Mouse (Mus musculus): Measurements from ENCODE around the gene Rab22a. TPM values are rescaled to one million over a fixed set of nuclear protein-coding genes. Genes with fewer than 3 reads are reported as not detected.

The Rab22a gene
- polyA plus RNA-seq, 1 experiment from 2014 or later, result 42.5 TPM

DNA sequence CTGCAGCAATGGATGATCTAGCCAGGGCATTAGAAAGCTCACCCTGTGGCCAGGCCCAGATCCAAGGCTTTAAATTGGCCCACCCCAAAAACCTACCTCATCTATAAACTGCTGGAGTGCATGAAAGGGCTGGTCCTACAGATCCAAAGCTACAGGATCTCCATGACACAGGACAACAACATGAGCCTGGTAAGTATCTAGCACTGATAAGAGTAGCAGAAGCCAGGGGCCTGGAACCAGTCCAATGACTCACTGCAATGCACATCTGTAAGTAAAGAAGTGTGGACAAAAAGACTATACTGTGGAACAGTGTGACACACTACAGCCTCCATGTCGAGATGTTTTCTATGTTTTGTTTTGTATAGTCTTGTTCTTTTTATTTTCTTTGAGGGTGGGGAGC, 13.9 kb downstream of the Rab22a start:
- 0 out of 2 replicates have a peak, but pooled peaks cover 16% of the 10 kb centered on the region for H3K36me3 ChIP-seq
- no peak overlapping the region for H3K4me3 ChIP-seq
- no peak overlapping the region for H3K4me2 ChIP-seq (replicated peaks)
- no peaks in the 10 kb centered on the region for H3K9me3 ChIP-seq
- no peaks in the 10 kb centered on the region for H3K27me3 ChIP-seq
- 0 out of 2 replicates have a peak, but pooled peaks cover 3% of the 10 kb centered on the region for H3K4me1 ChIP-seq
- 94% methylated on average over 1 of the region's 1 CpGs for WGBS
- H3K27ac ChIP-seq (replicated peaks), result no peak overlapping the region
- H3K9ac ChIP-seq (replicated peaks), result no peak overlapping the region
- no peak for ATAC-seq (ENCODE audit: low FRiP score, low read depth)

DNA sequence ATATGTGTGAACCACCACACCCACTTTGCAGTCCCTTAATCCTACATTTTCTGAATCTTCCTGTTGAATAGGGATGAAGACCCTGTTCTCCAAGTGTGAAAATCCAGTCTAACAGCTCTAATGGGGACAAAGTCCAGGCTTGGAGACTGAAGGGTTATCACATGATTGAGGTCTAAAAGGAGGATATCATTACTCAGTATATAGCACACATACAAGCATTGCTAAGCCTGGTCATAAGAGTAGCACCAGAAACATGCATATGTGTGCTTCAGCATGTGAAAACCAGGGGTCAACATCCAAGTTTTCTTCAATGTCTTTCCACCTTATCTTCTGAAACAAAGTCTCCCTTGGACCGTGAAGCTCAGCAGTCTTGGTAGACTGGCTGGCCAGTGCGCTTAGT, 19.0 kb downstream of the Rab22a start:
- no peak overlapping the region for H3K4me3 ChIP-seq
- peaks cover 7% of the 10 kb centered on the region; the same call in 1 of the 2 replicates for H3K4me1 ChIP-seq
- WGBS, result 91% methylated on average over 2 of the region's 2 CpGs
- ATAC-seq (ENCODE audit: low FRiP score, low read depth), result no peak
- no peak overlapping the region for H3K4me2 ChIP-seq (replicated peaks)
- no peak overlapping the region for H3K27ac ChIP-seq (replicated peaks)
- H3K9ac ChIP-seq (replicated peaks), result no peak overlapping the region
- peaks cover 13% of the 10 kb centered on the region; the same call in 1 of the 2 replicates for H3K36me3 ChIP-seq
- H3K27me3 ChIP-seq, result no peaks in the 10 kb centered on the region
- H3K9me3 ChIP-seq, result no peaks in the 10 kb centered on the region

DNA sequence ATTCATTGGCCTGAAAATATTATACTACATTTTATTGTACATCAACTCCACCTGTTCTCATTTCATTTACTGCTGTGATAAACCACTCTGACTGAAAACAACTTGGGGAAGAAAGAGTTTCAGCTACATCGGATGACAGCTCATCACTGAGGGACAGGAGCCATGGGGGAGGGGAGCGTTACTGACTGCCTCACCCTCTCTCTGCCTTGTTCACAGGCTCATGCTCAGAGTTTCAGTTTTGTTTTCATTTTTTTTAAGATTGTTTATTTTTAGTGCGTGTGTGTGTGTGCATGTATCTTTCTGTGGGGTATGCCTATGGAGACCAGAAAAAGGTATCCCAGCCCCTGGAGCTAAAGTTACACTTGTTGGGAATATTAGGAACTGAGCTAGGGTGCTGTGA, 19.7 kb downstream of the Rab22a start:
- H3K9me3 ChIP-seq, result no peaks in the 10 kb centered on the region
- H3K9ac ChIP-seq (replicated peaks), result no peak overlapping the region
- no peaks in the 10 kb centered on the region for H3K27me3 ChIP-seq
- H3K27ac ChIP-seq (replicated peaks), result no peak overlapping the region
- WGBS, result 79% methylated on average over 3 of the region's 3 CpGs
- no peak overlapping the region for H3K4me3 ChIP-seq
- H3K4me2 ChIP-seq (replicated peaks), result no peak overlapping the region
- no peak for ATAC-seq (ENCODE audit: low FRiP score, low read depth)
- peaks cover 7% of the 10 kb centered on the region; the same call in 1 of the 2 replicates for H3K4me1 ChIP-seq
- peaks cover 11% of the 10 kb centered on the region; the same call in 1 of the 2 replicates for H3K36me3 ChIP-seq

DNA sequence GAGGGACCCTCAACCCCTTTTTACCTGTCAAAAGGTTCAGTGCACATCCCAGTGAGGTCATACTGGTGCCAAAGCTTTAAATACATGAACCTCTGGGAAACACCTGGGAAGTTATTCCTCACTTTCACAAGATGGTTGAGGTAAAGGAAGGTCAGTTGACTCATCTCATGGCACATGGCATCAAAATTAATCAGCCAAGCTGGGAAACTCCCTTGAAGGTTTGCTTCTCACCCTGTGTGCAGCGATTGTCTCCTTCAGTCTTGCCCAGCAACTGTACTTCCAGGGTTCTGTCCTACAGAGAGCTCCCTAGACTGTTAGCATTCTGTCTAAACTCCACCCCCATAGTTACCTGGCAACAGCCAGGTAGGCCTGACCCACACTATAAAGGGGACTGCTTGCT, 20.6 kb downstream of the Rab22a start:
- Histone ChIP-seq H3K9ac (replicated peaks) (no peak overlapping the region), H3K36me3 (peaks cover 8% of the 10 kb centered on the region; the same call in 1 of the 2 replicates), H3K4me3 (no peak overlapping the region), H3K9me3 (no peaks in the 10 kb centered on the region), H3K4me2 (replicated peaks) (no peak overlapping the region), H3K27ac (replicated peaks) (no peak overlapping the region), H3K4me1 (peaks cover 7% of the 10 kb centered on the region; the same call in 1 of the 2 replicates), H3K27me3 (no peaks in the 10 kb centered on the region)
- ATAC-seq (ENCODE audit: low FRiP score, low read depth), result no peak
- 85% methylated on average over 1 of the region's 1 CpGs for WGBS

DNA sequence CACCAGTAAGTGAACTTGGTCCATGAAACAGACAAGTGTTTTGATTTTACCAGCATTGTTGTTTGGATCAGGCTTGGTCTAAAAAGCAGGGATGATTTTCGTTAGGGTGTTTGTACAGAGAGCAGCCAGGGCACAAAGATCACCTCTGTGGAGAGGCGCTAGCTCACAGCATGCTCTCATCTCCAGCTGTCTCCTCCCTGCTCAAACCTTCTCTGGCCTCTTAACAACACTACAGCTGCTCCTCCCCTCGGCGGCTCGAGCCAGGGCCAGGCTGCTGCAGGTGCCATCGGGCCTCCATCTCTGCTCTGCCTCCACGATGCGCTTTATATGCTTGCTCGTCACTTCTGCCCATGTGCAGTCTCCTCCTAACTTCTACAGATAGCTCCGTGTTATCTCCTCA, 23.2 kb downstream of the Rab22a start:
- WGBS, result 54% methylated on average over 10 of the region's 10 CpGs
- no peak for ATAC-seq (ENCODE audit: low FRiP score, low read depth)
- Histone ChIP-seq H3K4me1 (peaks cover 9% of the 10 kb centered on the region; the same call in 1 of the 2 replicates), H3K36me3 (peaks cover 8% of the 10 kb centered on the region; the same call in 1 of the 2 replicates), H3K27ac (replicated peaks) (no peak overlapping the region), H3K27me3 (no peaks in the 10 kb centered on the region), H3K9ac (replicated peaks) (no peak overlapping the region), H3K9me3 (no peaks in the 10 kb centered on the region), H3K4me2 (replicated peaks) (no peak overlapping the region), H3K4me3 (no peak overlapping the region)

DNA sequence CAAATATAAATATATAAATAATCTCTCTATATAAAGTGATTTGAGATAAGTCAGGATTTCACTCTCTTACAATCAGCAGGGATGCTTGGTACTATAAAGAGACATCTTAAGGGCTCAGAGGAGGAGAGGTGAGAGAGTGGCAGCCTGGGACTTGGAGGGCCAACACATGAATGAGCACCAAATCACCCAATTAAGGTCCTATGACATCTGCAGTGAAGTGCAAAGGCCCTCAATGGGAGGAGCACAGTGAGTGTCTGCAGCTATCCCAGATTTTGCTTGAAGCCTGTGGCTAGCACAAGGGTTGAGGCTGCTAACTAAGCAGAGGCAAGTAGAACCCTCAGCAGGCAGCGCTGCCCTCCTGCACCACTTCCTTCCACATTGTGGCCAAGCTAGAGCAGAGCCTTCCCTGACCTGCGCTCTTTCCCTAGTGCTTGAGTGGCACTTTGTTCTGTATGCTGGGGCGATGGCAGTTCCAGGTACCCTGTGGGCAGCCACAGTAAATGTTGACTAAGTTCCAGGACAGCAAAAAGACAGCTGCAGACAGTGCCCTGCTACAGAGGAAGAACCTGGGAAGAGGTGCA, 26.3 kb downstream of the Rab22a start:
- H3K4me1 ChIP-seq, result peaks cover 9% of the 10 kb centered on the region; the same call in 1 of the 2 replicates
- 93% methylated on average over 3 of the region's 3 CpGs for WGBS
- H3K9me3 ChIP-seq, result no peaks in the 10 kb centered on the region
- no peaks in the 10 kb centered on the region for H3K27me3 ChIP-seq
- peaks cover 38% of the 10 kb centered on the region for H3K36me3 ChIP-seq
- no peak overlapping the region for H3K4me3 ChIP-seq
- no peak overlapping the region for H3K9ac ChIP-seq (replicated peaks)
- no peak for ATAC-seq (ENCODE audit: low FRiP score, low read depth)
- no peak overlapping the region for H3K4me2 ChIP-seq (replicated peaks)
- H3K27ac ChIP-seq (replicated peaks), result no peak overlapping the region

DNA sequence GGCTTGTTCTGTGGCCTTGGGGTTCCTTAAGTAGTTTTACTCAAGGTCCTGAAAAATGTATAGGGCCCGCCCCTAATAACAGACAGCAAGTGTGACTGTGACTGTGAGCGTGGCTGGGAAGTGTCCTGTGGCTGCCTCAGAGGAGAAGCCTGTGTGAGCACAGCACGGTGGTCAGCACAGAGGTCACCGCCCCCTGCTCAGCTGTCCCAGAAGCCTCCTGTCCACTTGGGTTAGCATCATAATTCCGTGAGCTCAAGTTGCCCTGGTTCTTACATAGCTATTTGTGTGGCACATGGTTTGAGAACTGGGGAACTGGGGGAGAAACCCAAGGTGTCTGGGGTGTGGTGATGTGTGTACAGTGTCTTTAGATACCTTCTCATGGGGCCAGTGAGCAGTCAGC, 27.8 kb downstream of the Rab22a start:
- no peak overlapping the region for H3K27ac ChIP-seq (replicated peaks)
- WGBS, result 82% methylated on average over 5 of the region's 5 CpGs
- H3K9ac ChIP-seq (replicated peaks), result no peak overlapping the region
- H3K4me1 ChIP-seq, result 0 out of 2 replicates have a peak, but pooled peaks cover 5% of the 10 kb centered on the region
- H3K36me3 ChIP-seq, result peaks cover 47% of the 10 kb centered on the region
- H3K4me2 ChIP-seq (replicated peaks), result no peak overlapping the region
- no peak for ATAC-seq (ENCODE audit: low FRiP score, low read depth)
- H3K4me3 ChIP-seq, result no peak overlapping the region
- H3K9me3 ChIP-seq, result no peaks in the 10 kb centered on the region
- no peaks in the 10 kb centered on the region for H3K27me3 ChIP-seq

DNA sequence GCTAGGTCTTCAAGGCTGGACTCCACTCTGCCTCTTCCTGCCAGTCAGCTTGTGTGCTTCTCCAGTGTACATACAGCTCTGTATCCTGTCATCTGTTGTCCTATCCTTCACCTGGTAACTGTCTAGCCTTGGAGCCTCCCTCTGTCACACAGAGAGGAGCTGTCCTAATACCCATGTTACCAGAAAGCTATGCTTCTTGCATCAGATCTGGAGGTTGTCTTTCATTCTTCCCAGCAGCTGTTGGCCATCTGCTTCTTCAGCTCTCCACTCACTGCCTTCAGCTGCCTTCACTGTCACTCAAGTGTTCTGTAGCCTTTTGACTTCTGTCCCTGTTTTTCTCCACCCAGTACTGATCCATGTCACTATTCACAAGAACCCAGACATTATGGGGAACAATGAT, 30.3 kb downstream of the Rab22a start:
- Histone ChIP-seq H3K4me3 (no peak overlapping the region), H3K9me3 (no peaks in the 10 kb centered on the region), H3K4me2 (replicated peaks) (no peak overlapping the region), H3K27me3 (no peaks in the 10 kb centered on the region), H3K27ac (replicated peaks) (no peak overlapping the region), H3K4me1 (0 out of 2 replicates have a peak, but pooled peaks cover 5% of the 10 kb centered on the region), H3K9ac (replicated peaks) (no peak overlapping the region), H3K36me3 (peaks cover 49% of the 10 kb centered on the region)
- ATAC-seq (ENCODE audit: low FRiP score, low read depth), result no peak

DNA sequence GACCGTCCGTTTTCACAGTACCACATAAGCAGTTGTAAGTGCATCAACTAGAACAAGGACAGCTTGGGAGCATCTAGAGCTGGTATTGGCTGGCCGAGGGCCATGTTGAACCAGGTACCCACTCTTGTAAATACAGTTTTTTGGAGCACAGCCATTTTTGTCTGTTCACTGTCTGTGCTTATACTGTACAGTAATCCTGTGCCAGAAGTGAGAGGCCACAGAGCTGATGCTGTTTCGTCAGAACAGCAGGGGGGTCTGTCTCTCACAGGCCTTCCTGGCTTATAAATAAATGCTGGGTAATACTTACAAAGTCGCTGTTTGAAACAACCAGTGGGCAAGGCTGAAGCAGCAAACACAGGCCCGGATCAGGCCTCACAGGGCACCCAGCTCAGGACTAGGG, 32.2 kb downstream of the Rab22a start:
- WGBS, result 91% methylated on average over 6 of the region's 6 CpGs
- Histone ChIP-seq H3K9me3 (no peaks in the 10 kb centered on the region), H3K27ac (replicated peaks) (no peak overlapping the region), H3K4me3 (no peak overlapping the region), H3K4me1 (0 out of 2 replicates have a peak, but pooled peaks cover 3% of the 10 kb centered on the region), H3K4me2 (replicated peaks) (no peak overlapping the region), H3K36me3 (peaks cover 59% of the 10 kb centered on the region), H3K9ac (replicated peaks) (no peak overlapping the region), H3K27me3 (no peaks in the 10 kb centered on the region)
- no peak for ATAC-seq (ENCODE audit: low FRiP score, low read depth)

DNA sequence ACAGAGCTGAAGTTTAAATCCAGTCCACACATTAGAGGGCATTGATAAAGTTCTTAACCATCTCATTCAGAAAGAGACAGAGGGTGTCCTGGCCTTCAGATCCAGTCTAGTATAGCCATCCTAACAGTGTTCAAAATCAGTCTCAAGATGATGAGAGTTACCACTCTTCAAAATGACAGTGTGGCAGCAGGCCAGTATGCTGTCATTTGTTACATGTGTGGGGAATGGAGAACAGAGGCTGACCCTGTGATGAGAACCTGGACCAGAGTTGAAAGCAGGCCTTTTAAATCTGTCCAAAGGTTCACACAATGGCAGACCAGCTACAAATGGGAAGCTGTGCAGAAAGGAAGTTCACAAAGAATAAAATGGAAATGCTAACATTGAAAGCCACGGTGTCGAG, 33.1 kb downstream of the Rab22a start:
- Histone ChIP-seq H3K4me1 (no peaks in the 10 kb centered on the region), H3K4me3 (no peak overlapping the region), H3K27ac (replicated peaks) (no peak overlapping the region), H3K27me3 (no peaks in the 10 kb centered on the region), H3K9me3 (no peaks in the 10 kb centered on the region), H3K36me3 (peaks cover 68% of the 10 kb centered on the region), H3K4me2 (replicated peaks) (no peak overlapping the region), H3K9ac (replicated peaks) (no peak overlapping the region)
- ATAC-seq (ENCODE audit: low FRiP score, low read depth), result no peak
- WGBS, result 94% methylated on average over 2 of the region's 2 CpGs

DNA sequence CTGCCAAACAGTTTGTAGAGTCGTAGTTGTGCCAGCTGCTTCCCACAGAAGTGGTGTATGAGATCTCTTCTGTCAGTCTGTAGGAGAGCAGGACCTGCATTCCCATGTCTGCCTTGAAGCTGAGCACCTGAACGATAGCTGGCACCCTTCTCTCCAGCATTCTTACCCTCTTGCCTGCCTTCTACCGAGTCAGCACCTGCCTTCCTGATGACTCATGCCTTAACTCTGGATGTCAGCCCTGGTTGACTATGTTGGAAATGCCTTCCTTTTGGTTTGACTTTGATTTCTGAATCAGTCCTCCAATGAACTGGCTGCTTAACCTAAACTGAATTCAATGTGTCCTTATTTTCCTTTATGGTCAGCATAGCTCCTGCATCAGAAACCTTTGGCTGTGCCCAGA, 39.3 kb downstream of the Rab22a start:
- Histone ChIP-seq H3K4me2 (replicated peaks) (no peak overlapping the region), H3K27ac (replicated peaks) (no peak overlapping the region), H3K36me3 (peaks cover 73% of the 10 kb centered on the region), H3K9ac (replicated peaks) (no peak overlapping the region), H3K27me3 (no peaks in the 10 kb centered on the region), H3K9me3 (no peaks in the 10 kb centered on the region), H3K4me3 (no peak overlapping the region), H3K4me1 (no peaks in the 10 kb centered on the region)
- whole genome bisulfite sequencing, result 88% methylated on average over 3 of the region's 3 CpGs
- ATAC-seq (ENCODE audit: low FRiP score, low read depth), result no peak

DNA sequence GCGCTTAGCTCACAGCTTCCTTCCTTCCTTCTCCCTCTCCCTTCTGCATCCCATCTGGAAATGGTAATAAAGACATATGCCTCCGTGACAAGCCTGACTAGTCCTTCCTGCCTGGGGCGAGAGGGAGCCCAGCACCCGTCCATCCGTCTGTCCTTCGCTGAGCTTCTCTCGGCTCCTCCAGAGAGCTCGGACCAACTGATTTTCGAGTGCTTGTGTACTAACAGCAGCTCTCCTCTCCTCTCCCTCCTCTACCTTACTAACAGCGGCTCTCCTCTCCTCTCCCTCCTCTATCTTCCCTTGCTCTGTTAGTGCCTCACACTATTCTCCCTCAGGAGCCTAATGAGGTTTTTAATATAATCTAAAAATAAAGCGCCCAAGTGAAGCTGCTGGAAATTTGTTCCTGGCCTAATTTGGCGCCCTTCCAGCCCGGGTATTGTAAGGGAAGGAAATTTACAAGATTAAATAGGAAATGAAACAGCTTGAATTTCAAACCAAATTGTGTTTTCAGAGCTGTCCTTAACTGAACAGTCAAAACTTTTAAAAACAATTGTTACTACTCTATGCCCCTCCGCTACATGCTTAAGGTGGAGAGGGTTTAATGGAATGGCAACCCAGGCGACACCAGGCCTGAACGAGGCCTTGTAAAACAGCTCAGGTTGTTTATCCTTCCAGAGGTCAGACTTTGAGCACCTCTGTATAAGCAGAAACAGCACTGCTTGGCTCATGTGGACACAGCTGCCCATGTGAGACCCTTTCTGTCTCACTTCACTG, 42.7 kb downstream of the Rab22a start:
- no peak for ATAC-seq (ENCODE audit: low FRiP score, low read depth)
- peaks cover 62% of the 10 kb centered on the region for H3K36me3 ChIP-seq
- no peak overlapping the region for H3K4me3 ChIP-seq
- WGBS, result 84% methylated on average over 16 of the region's 16 CpGs
- H3K4me2 ChIP-seq (replicated peaks), result no peak overlapping the region
- H3K4me1 ChIP-seq, result no peaks in the 10 kb centered on the region
- no peak overlapping the region for H3K27ac ChIP-seq (replicated peaks)
- no peaks in the 10 kb centered on the region for H3K9me3 ChIP-seq
- no peaks in the 10 kb centered on the region for H3K27me3 ChIP-seq
- no peak overlapping the region for H3K9ac ChIP-seq (replicated peaks)
